Mouse (Mus musculus): ENCODE data around the gene Cacfd1. TPM values are rescaled to one million over a fixed set of nuclear protein-coding genes. Genes with fewer than 3 reads are reported as not detected.

Gene Cacfd1
- polyA plus RNA-seq (2017; shearing (Covaris generic)) = 10 to 100 TPM; 34.4 to 34.7 TPM

DNA sequence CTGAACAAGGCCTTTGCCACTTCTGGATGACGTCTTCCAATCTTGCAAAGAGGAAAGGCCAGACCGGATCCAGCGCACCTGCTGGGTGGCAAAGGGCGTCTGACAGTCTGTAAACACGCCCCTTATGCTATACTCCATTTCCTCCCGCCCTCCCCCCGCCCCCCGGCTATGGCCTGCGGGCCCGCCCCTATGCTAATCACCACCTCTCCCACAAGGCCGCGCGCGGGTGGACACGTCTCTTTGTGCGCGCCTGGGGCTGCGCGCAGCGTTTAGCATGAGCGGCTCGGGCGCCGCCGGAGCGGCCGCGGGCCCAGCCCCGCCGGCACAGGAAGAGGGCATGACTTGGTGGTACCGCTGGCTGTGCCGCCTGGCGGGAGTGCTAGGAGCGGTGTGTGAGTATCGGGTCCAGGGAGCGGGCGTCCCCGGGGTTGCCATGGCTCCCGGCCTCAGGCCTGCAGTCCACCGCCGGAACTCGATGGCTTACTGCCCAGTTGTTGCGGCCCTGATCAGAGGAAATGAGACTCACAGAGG, at the start of gene Cacfd1:
Gene Cacfd1, plus strand, starts transcription at position 213 of the 531 bp plus-strand sequence.

GRCm38 (mm10) chr2:26963923-26964723, 45.6 kb upstream of the Cacfd1 start, which contains the start of gene Rexo4:
Gene Rexo4, minus strand, starts transcription at chr2:26964386.

DNA sequence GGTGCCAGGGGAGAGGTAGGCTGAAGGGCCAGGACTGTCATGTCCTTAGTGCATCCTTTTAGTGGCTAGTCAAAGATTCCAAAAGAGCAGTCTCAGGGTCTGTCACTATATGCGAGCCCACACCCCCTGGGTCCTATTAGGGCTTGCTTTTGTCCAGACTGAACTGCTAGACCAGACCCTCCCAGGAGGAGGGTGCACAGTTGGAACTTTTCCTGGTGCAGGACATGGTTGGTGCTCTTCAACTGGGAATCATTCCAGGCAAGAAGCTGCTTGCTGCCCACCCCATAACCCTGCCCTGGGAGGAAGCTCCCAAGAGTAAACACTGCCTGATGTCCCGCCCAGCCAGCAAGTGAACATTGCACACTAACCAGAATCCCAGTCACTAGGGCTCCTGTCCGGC, 36.6 kb upstream of the Cacfd1 start, which contains the start of gene Adamts13:
Gene Adamts13, plus strand, starts transcription at position 301 of the 400 bp plus-strand sequence.

DNA sequence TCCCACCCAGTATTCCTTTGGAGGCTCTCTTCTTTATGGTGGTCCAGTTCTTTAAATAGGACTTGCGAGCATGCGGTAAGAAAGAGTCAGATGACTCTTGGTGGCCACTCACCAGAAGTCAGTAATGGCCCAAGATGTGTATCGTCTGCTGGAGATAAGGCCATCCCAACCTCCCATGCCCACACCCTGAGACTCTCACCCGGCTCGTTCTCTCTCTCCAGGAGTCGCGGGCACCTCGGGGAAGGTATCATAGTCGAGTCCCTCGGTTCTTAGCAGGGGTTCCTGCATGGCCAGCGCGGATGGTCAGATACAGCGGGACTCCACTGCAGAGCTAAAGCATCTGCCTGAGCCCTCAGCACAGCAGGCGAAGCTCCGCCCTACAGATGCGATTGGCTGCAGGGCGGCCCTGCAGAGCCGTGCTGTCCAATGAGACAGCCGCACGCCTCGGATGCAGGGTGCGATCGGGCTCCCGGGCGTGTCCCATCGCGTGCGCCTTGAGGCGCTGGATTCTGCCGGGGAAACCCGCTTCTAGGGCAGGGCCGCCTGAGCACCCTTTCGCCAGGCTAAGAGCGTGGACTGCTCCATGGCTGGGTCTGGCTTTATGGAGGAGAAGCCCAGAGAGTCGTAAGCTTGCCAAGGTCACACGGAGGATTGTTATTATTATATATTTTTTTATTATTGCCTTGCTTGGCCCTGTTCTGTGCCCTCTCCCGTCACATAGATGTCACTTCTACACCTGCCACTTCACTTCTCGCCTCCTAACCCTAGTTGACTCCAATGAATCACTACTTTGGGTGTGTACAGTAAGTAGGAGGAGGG, 18.1 kb downstream of the Cacfd1 start, which contains the start of gene Slc2a6:
Gene Slc2a6, minus strand, starts transcription at position 381 of the 819 bp plus-strand sequence.

Other genes starting within 250 kb of the Cacfd1 start
- gene Abo, start 144.9 kb upstream of the Cacfd1 start, polyA plus RNA-seq (2017; shearing (Covaris generic)) = under 1 TPM; 0.08 to 0.67 TPM
- gene Surf6, start 107.0 kb upstream of the Cacfd1 start, polyA plus RNA-seq (2017; shearing (Covaris generic)) = 10 to 100 TPM; 41.5 to 56.3 TPM
- gene Med22, start 99.2 kb upstream of the Cacfd1 start, polyA plus RNA-seq (2017; shearing (Covaris generic)) = 10 to 100 TPM; 24.8 to 38.2 TPM
- 100 to 1,000 TPM; 214 to 236 TPM for gene Rpl7a, start 99.2 kb upstream of the Cacfd1 start, polyA plus RNA-seq (2017; shearing (Covaris generic))
- 10 to 100 TPM; 62.2 to 82.9 TPM for gene Surf2, start 93.6 kb upstream of the Cacfd1 start, polyA plus RNA-seq (2017; shearing (Covaris generic))
- 100 to 1,000 TPM; 104 to 108 TPM for gene Surf1, start 93.4 kb upstream of the Cacfd1 start, polyA plus RNA-seq (2017; shearing (Covaris generic))
- gene Surf4, start 76.0 kb upstream of the Cacfd1 start, polyA plus RNA-seq (2017; shearing (Covaris generic)) = 100 to 1,000 TPM; 154 to 155 TPM
- under 1 TPM; 0.59 to 0.81 TPM for gene Stkld1, start 75.9 kb upstream of the Cacfd1 start, polyA plus RNA-seq (2017; shearing (Covaris generic))
- 10 to 100 TPM; 68.1 to 86.2 TPM for gene Rexo4, start 45.5 kb upstream of the Cacfd1 start, polyA plus RNA-seq (2017; shearing (Covaris generic))
- under 1 TPM; 0.08 to 0.23 TPM for gene Adamts13, start 36.5 kb upstream of the Cacfd1 start, polyA plus RNA-seq (2017; shearing (Covaris generic))
- 1 to 10 TPM in 1 of 2 experiments, under 1 TPM in 1; 0.94 to 1.4 TPM for gene Slc2a6, start 18.1 kb downstream of the Cacfd1 start, polyA plus RNA-seq (2017; shearing (Covaris generic))
- gene Mymk, start 62.3 kb downstream of the Cacfd1 start, polyA plus RNA-seq (2017; shearing (Covaris generic)) = under 1 TPM in 1 of 2 experiments, not detected in 1; 0.23 TPM
- under 1 TPM; 0.19 to 0.77 TPM for gene Adamtsl2, start 69.5 kb downstream of the Cacfd1 start, polyA plus RNA-seq (2017; shearing (Covaris generic))
- gene Fam163b, start 132.6 kb downstream of the Cacfd1 start, polyA plus RNA-seq (2017; shearing (Covaris generic)) = under 1 TPM in 1 of 2 experiments, not detected in 1; 0.34 TPM
- gene Dbh, start 155.3 kb downstream of the Cacfd1 start, polyA plus RNA-seq (2017; shearing (Covaris generic)) = 1 to 10 TPM in 1 of 2 experiments, not detected in 1; 1.0 TPM
- gene Sardh, start 238.4 kb downstream of the Cacfd1 start, polyA plus RNA-seq (2017; shearing (Covaris generic)) = 10 to 100 TPM in 1 of 2 experiments, 1 to 10 TPM in 1; 3.3 to 11.3 TPM

Data from inflammation-experienced regulatory T-cells (primary cell).